Mouse (Mus musculus): ENCODE measurements at regions not wholly inside any gene's neighbourhood (a gene's known extent, or its start where the extent isn't known, plus 50 kb on each side); places are given as distances from the start of the nearest gene placed in this dataset.

DNA sequence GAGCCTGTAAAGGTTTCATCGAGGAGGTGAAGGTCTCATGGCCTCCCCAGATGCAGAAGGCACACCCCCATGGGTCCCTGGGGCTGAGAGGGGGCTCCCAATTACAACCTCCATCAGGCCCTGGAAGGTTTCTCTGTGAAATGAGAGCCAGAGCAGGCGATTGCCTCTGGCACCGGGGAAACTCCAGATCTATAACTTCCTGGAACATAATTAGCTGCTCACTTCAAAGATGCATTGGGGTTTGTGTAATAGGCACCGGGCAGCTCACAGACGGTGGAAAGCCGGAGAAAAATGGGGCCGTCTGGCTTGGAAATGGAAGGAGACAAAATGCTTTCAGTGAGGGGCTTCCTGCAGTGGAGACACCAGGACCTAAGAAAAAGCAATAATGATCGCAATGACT, 151.2 kb upstream of the Mvb12b start:
- DNase-seq = no peak

DNA sequence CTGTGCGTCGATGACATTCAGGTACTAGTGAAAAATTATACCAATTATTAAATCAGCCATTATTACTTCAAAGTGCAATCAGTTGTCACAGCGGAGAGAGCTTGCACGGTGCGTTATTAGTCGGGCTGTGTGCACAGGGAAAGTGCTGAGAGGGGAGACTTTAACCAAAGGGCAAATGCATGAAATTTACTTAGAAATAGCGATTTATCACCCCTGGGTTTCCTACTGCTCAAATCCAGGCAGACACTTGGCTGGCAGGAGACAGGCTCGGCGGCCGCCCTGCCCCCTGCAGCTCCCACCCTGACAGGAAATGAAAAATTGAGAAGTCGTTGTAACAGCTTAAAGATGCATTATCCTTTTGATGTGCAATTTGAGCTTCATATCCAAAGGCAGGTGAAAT, 145.5 kb upstream of the Mvb12b start:
- no peak for DNase-seq

GRCm38 (mm10) chr2:34031421-34031820, 143.7 kb upstream of the Mvb12b start:
- DNase-seq = no peak

- no peak for DNase-seq
These were observed 143.3 kb upstream of the Mvb12b start for GRCm38 (mm10) chr2:34031001-34031412.

GRCm38 (mm10) chr2:34027445-34027844, 139.7 kb upstream of the Mvb12b start:
- DNase-seq = no peak

GRCm38 (mm10) chr2:34026566-34027360, 139.0 kb upstream of the Mvb12b start:
- no peak for DNase-seq

GRCm38 (mm10) chr2:34025715-34026360, 138.1 kb upstream of the Mvb12b start:
- peak; percentile 57 to 59 for DNase-seq

DNA sequence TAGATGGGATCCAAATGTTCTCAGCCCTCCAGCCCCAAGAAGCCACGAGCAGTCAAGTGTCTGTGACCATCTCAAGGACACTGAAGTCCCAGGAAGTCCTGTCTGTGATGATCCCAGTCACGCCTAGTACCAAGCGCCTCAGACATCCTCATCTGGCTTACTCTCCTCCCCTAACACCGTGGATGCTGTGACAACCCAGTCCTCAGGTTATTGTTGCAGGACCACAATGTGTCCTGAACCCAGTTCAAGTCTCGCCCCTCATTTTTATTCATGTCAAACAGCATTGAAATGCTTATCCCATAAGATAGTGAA, 129.4 kb upstream of the Mvb12b start:
- DNase-seq = no peak

- DNase-seq = no peak
These were observed 128.8 kb upstream of the Mvb12b start for GRCm38 (mm10) chr2:34016350-34017141.

DNA sequence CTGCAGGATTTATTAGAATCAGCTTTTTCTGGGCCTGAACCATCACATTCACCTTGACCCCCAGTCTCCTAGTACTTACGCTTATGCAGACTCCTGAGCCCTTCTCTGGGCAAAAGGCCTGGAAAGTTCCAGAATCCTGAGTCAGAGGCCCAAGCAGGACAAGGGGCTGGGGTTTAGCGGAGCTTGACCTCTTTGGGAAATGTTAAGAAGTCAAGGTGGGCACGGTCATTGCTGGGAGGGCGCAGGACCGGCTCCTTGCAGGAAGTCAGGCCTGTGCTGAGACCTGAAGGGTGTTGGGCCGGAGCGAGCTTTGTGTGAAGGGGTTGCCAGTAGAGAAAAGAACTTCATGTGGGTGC, 127.9 kb upstream of the Mvb12b start:
- DNase-seq = no peak

DNA sequence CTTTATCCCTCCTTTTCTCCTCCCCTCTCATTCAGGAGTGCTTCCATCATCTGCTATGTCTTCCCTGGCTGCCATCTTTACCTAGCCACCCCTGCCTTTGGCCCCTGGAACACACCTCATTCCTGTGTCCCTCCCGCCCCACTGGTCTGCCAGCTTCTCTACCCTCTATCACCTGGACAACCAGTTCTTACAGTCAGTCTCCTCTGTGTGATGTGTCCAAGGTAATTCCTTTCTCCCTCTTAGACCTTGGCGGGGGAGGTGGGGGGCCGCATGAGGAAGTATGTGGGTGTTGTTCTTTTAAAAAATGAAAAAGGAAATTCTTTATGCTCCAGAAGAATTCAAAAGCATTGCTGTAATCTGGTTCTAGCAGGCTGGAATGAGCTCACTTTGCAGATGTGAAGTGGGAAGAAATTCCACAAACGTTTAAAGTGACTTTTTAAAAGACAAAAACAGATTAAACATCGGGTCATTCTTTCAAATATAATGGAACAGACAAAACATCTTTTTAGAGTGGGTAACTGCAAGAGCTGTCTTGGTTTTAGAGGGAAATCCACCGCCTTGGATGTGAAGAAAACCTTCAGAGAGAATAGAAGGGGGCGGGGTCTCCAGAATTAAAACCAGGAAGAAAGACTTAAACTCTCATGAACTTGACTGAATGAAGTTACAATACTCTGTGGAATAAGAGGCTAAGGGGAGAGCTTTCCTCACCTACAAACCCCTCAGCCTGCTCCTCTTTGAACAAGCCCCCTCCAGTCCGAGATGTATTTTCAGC, 127.3 kb upstream of the Mvb12b start:
- no peak for DNase-seq

- no peak for DNase-seq
These were observed 122.4 kb upstream of the Mvb12b start for GRCm38 (mm10) chr2:34010166-34010565.

DNA sequence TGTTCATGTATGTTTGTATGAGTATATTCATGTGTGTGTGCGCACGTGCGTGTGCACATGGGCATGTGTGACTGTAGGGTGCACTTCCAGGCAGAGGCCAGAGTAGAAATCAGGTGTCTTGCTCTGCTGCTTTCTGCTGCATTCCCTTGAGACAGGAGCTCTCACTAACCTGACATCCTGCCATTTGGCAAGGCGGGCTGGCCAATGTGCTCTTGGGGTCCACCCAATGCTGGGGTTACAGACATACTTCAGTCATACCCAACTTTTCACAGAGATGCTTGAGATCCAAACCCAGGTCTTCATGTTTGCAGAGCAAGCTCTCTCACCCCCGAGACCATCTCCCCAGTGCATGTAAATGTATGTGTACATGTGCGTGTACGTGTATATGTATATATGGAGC, 120.2 kb upstream of the Mvb12b start:
- DNase-seq = no peak

DNA sequence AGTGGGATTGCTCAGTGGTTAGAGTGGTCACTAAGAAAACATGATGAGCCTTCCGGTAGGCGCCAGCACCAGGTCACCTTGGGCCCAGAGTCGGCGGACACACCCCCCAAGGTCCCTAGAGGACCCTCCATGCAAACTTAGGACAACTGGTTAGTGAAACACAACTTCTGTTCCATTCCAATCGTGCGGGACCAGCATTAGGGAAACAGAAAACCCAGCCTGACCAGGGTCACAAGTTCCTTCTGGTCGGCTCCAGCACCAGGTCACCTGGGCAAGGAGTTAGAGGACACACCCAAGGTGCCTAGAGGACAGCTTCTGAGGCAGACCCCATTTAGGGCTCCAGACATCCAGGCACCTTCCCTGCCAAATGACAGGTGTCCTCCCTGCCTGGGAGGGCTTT, 109.4 kb upstream of the Mvb12b start:
- DNase-seq = no peak

- no peak for DNase-seq
These were observed 108.6 kb upstream of the Mvb12b start for GRCm38 (mm10) chr2:33996331-33996730.

DNA sequence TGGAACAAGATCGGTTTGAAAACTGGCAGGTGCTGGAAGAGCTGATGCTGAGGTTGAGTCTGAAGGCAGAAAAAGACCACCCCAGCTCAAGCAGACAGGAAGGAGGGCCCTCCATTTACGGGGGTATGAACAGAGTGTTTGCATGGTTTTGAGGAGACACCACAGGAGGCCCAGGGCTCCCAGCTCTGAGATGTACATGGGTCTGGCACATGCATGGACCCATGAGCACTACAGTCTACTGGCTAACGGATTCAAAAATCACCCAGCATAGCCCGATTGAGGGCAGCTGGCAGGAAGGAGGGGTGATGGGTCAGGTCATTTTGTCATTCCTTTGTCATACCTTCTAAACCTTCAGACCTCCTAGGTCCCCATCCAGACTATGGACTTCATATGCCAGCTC, 103.6 kb upstream of the Mvb12b start:
- no peak for DNase-seq

DNA sequence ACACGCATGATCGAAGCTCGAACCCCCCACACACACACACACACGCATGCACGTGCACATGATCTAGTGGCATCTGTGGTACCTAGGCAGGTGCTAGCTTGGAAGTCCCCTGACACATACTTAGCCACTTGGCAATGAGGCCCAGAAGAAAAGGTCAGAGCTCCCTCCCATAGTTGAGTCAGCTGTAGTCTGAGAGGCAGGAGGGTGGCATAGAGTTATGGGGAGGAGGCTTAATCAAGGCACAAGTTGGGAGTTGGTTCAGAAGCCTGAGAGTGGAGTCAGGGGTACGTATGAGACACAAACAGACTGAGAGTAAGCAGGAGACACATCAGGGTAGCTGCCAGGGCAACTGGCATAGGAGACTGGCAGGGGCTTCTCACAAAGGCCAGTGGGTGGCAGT, 103.0 kb upstream of the Mvb12b start:
- DNase-seq = no peak

DNA sequence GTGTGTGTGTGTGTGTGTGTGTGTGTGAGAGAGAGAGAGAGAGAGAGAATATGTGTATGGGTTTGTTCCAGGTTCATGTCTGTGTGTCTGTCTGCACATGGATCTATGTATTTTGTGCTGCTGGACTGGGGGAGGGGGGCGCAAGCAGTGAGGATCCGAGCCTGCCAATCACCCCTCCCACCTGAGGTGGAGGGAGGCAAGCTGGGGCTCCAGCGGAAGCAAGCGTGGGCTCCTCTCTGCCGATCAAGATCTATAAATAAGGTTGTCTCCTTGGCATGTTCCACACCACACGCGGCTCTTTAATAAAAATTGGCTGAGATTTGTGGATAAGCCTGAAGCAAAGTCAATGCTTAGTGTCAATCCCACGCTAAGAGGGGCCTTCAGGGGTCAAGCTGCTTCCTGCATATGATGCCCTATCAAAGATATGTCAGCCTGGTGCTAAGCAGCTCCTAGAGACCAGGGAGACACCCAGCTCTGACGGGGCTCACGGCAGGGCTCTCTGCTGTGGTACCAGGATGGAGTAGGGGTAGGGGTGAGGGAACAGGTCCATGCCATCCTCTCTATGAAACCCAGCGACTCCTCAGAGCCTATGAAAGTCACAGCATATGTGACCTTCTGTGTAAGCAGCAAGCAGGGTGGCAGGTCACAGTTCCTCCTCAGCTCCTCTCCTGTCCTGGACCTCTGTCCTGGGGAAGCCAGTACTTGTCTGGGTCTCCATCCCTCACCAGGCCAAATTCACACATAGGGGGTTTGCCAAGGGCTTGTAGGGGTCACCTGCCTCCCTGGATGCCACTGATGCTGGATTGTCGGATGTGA, 102.0 kb upstream of the Mvb12b start:
- DNase-seq = no peak

DNA sequence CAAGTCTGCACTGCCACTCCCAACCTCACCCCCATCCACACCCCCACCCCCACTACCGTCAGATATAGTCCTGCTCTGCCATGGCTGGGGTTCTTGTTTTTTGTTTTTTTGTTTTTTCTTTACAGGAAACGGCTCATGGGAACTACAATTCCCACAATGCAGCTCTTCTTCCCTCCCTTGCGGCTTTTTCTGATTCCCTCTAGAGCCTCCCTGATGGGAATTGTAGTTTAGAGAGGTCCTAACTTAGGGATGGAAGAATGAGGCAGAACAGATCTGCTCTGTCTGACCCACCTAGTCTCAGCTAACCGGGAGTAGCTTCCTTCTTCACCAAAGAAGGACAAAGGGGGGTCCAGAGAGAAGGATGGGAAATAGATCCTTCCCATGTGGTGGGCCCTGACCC, 98.7 kb upstream of the Mvb12b start:
- DNase-seq = peak in 1 of 2 experiments; percentile 27

DNA sequence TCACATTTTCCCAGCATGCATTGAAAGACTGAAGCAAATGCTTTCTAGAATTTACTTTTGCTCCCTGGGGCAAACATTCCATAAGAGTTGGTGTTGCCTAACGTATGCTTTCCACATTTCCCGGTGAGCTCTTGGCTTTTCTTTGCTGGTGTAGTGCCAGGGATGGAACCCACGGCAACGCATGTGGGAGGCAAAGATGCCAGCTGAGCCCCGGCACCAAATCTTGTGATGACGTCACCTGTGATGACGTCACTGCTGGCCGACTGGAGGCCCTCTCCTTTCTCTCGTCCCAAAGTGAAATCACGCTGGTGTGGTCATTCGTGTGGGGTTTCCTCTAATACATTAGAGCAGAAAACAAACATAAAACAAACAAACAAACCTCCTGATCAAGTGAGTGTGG, 97.6 kb upstream of the Mvb12b start:
- peak; percentile 29 to 34 for DNase-seq

- DNase-seq = no peak
These were observed 95.5 kb upstream of the Mvb12b start for GRCm38 (mm10) chr2:33983112-33983748.

GRCm38 (mm10) chr2:33981936-33982335, 94.2 kb upstream of the Mvb12b start:
- DNase-seq = no peak

Data from cerebellum, postnatal 36 days (tissue).